Mouse (Mus musculus): ENCODE data around the gene Abcc12. TPM values are rescaled to one million over a fixed set of nuclear protein-coding genes. Genes with fewer than 3 reads are reported as not detected.

The Abcc12 gene
- polyA plus RNA-seq, 1 experiment from 2014 or later: 0.21 TPM

DNA sequence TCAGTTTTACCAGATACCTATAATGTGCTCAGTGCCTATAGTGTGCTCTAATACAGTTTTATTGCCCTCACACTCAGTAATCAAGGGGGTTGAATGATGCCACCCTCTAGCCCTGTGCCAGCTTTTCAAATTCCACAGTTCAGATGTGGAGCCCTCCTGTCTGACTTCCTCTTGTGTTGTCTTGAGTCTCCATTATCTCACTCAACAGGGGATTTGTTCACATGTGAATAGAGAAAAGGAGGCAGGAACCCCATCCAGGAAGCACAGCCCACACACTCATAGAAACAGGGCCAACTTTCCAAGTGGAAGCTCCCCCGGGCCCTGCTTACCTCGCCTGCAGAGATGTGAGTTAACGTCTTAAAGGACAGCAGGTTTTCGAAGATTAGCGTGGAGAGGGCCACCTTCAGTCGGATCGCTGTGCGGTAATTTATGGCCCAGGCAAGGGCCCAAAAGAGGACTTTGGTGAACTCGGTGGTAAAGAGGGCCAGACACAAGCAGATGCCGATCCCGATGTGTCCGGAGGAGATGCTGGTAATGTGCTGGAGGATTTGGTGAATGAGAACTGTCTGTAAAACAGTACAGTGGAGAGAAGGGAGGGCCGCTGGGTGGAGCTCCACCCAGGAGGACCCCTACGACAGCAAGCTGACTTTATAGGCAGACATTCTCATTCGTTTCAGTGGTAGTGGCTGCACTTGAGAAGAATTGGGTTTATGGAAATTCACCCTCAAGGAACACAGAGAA, 20.4 kb downstream of the Abcc12 start:
- Histone ChIP-seq H3K9ac (no peak overlapping the region), H3K4me2 (replicated peaks) (no peak overlapping the region), H3K4me3 (replicated peaks; ENCODE audit: low read length) (no peak overlapping the region), H3K4me1 (replicated peaks; ENCODE audit: control insufficient read depth, insufficient read depth, low read length) (no peaks in the 10 kb centered on the region), H3K27ac (no peak overlapping the region), H3K9me3 (ENCODE audit: control insufficient read depth, low read length) (no peaks in the 10 kb centered on the region), H3K36me3 (replicated peaks; ENCODE audit: control insufficient read depth, insufficient read depth) (no peaks in the 10 kb centered on the region), H3K27me3 (ENCODE audit: control insufficient read depth, insufficient read depth, low read length) (no peaks in the 10 kb centered on the region)
- no peak for DNase-seq (ENCODE audit: low spot score)
- 78% methylated on average over 15 of the region's 15 CpGs for WGBS
- no peak for ATAC-seq (ENCODE audit: low FRiP score)

GRCm38 (mm10) chr8:86557186-86558045, 23.1 kb downstream of the Abcc12 start:
- H3K9me3 ChIP-seq (ENCODE audit: control insufficient read depth, low read length): peaks cover 4% of the 10 kb centered on the region; the same call in 1 of the 2 replicates
- no peaks in the 10 kb centered on the region for H3K36me3 ChIP-seq (replicated peaks; ENCODE audit: control insufficient read depth, insufficient read depth)
- no peak for DNase-seq (ENCODE audit: low spot score)
- H3K4me2 ChIP-seq (replicated peaks): no peak overlapping the region
- 83% methylated on average over 15 of the region's 15 CpGs for WGBS
- no peak overlapping the region for H3K4me3 ChIP-seq (replicated peaks; ENCODE audit: low read length)
- H3K4me1 ChIP-seq (replicated peaks; ENCODE audit: control insufficient read depth, insufficient read depth, low read length): no peaks in the 10 kb centered on the region
- no peak overlapping the region for H3K9ac ChIP-seq
- no peaks in the 10 kb centered on the region for H3K27me3 ChIP-seq (ENCODE audit: control insufficient read depth, insufficient read depth, low read length)
- H3K27ac ChIP-seq: no peak overlapping the region
- no peak for ATAC-seq (ENCODE audit: low FRiP score)

DNA sequence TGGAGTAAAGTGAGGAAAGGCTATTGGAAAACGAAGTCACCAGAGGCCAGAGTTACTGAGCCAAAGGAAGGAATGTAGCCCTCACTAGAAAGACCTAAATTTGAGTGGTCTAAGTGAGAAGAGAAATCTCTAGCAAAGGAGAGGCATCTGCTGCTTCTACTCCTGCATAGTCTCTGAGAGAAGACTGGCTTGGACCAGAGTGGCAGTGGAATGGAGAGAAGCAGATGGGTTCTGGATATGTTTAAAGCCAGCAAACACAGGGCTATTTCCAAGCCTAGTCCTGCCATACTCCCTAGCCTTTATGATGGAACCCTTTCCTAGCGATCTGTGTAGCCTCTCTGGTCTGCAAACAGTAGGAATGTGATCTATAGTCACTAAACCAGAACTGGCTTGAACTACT, 24.9 kb downstream of the Abcc12 start:
- H3K4me3 ChIP-seq (replicated peaks; ENCODE audit: low read length): no peak overlapping the region
- H3K9ac ChIP-seq: no peak overlapping the region
- no peaks in the 10 kb centered on the region for H3K27me3 ChIP-seq (ENCODE audit: control insufficient read depth, insufficient read depth, low read length)
- no peak for DNase-seq (ENCODE audit: low spot score)
- no peak for ATAC-seq (ENCODE audit: low FRiP score)
- H3K4me2 ChIP-seq (replicated peaks): no peak overlapping the region
- H3K36me3 ChIP-seq (replicated peaks; ENCODE audit: control insufficient read depth, insufficient read depth): no peaks in the 10 kb centered on the region
- 92% methylated on average over 2 of the region's 2 CpGs for WGBS
- H3K4me1 ChIP-seq (replicated peaks; ENCODE audit: control insufficient read depth, insufficient read depth, low read length): no peaks in the 10 kb centered on the region
- peaks cover 4% of the 10 kb centered on the region; the same call in 1 of the 2 replicates for H3K9me3 ChIP-seq (ENCODE audit: control insufficient read depth, low read length)
- no peak overlapping the region for H3K27ac ChIP-seq

- Histone ChIP-seq H3K36me3 (replicated peaks; ENCODE audit: control insufficient read depth, insufficient read depth) (no peaks in the 10 kb centered on the region), H3K27ac (no peak overlapping the region), H3K4me3 (replicated peaks; ENCODE audit: low read length) (no peak overlapping the region), H3K9ac (no peak overlapping the region), H3K4me2 (replicated peaks) (no peak overlapping the region), H3K9me3 (ENCODE audit: control insufficient read depth, low read length) (peaks cover 4% of the 10 kb centered on the region; the same call in 1 of the 2 replicates), H3K4me1 (replicated peaks; ENCODE audit: control insufficient read depth, insufficient read depth, low read length) (no peaks in the 10 kb centered on the region), H3K27me3 (ENCODE audit: control insufficient read depth, insufficient read depth, low read length) (no peaks in the 10 kb centered on the region)
- WGBS: 86% methylated on average over 12 of the region's 12 CpGs
- no peak for DNase-seq (ENCODE audit: low spot score)
- no peak for ATAC-seq (ENCODE audit: low FRiP score)
Observed at GRCm38 (mm10) chr8:86554220-86554891, 26.1 kb downstream of the Abcc12 start.

- 85% methylated on average over 10 of the region's 10 CpGs for WGBS
- no peaks in the 10 kb centered on the region for H3K4me1 ChIP-seq (replicated peaks; ENCODE audit: control insufficient read depth, insufficient read depth, low read length)
- H3K4me3 ChIP-seq (replicated peaks; ENCODE audit: low read length): no peak overlapping the region
- peaks cover 4% of the 10 kb centered on the region; the same call in 1 of the 2 replicates for H3K9me3 ChIP-seq (ENCODE audit: control insufficient read depth, low read length)
- H3K4me2 ChIP-seq (replicated peaks): no peak overlapping the region
- no peak for ATAC-seq (ENCODE audit: low FRiP score)
- H3K27ac ChIP-seq: no peak overlapping the region
- no peaks in the 10 kb centered on the region for H3K36me3 ChIP-seq (replicated peaks; ENCODE audit: control insufficient read depth, insufficient read depth)
- no peak for DNase-seq (ENCODE audit: low spot score)
- H3K9ac ChIP-seq: no peak overlapping the region
- no peaks in the 10 kb centered on the region for H3K27me3 ChIP-seq (ENCODE audit: control insufficient read depth, insufficient read depth, low read length)
Observed at GRCm38 (mm10) chr8:86550516-86550915, 30.0 kb downstream of the Abcc12 start.

GRCm38 (mm10) chr8:86546001-86546400, 34.5 kb downstream of the Abcc12 start:
- DNase-seq (ENCODE audit: low spot score): no peak
- Histone ChIP-seq H3K9ac (no peak overlapping the region), H3K27me3 (ENCODE audit: control insufficient read depth, insufficient read depth, low read length) (no peaks in the 10 kb centered on the region), H3K27ac (no peak overlapping the region), H3K4me3 (replicated peaks; ENCODE audit: low read length) (no peak overlapping the region), H3K4me2 (replicated peaks) (no peak overlapping the region), H3K9me3 (ENCODE audit: control insufficient read depth, low read length) (no peaks in the 10 kb centered on the region), H3K36me3 (replicated peaks; ENCODE audit: control insufficient read depth, insufficient read depth) (no peaks in the 10 kb centered on the region), H3K4me1 (replicated peaks; ENCODE audit: control insufficient read depth, insufficient read depth, low read length) (no peaks in the 10 kb centered on the region)
- WGBS: 100% methylated on average over 1 of the region's 1 CpGs
- ATAC-seq (ENCODE audit: low FRiP score): no peak

- Histone ChIP-seq H3K27ac (no peak overlapping the region), H3K9ac (no peak overlapping the region), H3K27me3 (ENCODE audit: control insufficient read depth, insufficient read depth, low read length) (no peaks in the 10 kb centered on the region), H3K36me3 (replicated peaks; ENCODE audit: control insufficient read depth, insufficient read depth) (no peaks in the 10 kb centered on the region), H3K9me3 (ENCODE audit: control insufficient read depth, low read length) (no peaks in the 10 kb centered on the region), H3K4me1 (replicated peaks; ENCODE audit: control insufficient read depth, insufficient read depth, low read length) (peaks cover 3% of the 10 kb centered on the region; the same call in 1 of the 2 replicates), H3K4me2 (replicated peaks) (no peak overlapping the region), H3K4me3 (replicated peaks; ENCODE audit: low read length) (no peak overlapping the region)
- WGBS: 96% methylated on average over 6 of the region's 6 CpGs
- no peak for ATAC-seq (ENCODE audit: low FRiP score)
- DNase-seq (ENCODE audit: low spot score): no peak
Observed at GRCm38 (mm10) chr8:86540906-86541305, 39.6 kb downstream of the Abcc12 start.

DNA sequence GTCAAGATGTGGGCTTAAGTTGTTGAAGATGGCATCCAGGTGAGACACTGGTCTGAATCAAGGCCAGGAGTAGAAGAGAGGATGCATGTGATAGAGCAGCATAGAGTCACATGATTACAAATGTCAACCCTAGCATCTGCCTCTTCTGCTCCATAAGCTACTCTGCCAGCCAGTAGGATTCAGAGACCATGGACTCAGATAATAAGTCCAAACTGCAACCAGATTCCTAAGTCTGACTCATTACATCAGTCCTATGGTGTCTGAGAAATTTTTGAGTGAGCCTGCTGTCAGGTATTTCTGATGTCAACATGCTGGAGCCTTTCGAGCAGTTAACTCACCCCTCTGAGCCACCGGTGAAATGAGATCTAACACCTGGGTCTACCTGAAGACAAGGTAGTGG, 40.1 kb downstream of the Abcc12 start:
- Histone ChIP-seq H3K27ac (no peak overlapping the region), H3K9ac (no peak overlapping the region), H3K4me3 (replicated peaks; ENCODE audit: low read length) (no peak overlapping the region), H3K9me3 (ENCODE audit: control insufficient read depth, low read length) (no peaks in the 10 kb centered on the region), H3K4me2 (replicated peaks) (no peak overlapping the region), H3K27me3 (ENCODE audit: control insufficient read depth, insufficient read depth, low read length) (no peaks in the 10 kb centered on the region), H3K4me1 (replicated peaks; ENCODE audit: control insufficient read depth, insufficient read depth, low read length) (peaks cover 5% of the 10 kb centered on the region; the same call in 1 of the 2 replicates), H3K36me3 (replicated peaks; ENCODE audit: control insufficient read depth, insufficient read depth) (no peaks in the 10 kb centered on the region)
- WGBS: 98% methylated on average over 2 of the region's 2 CpGs
- DNase-seq (ENCODE audit: low spot score): no peak
- ATAC-seq (ENCODE audit: low FRiP score): no peak

DNA sequence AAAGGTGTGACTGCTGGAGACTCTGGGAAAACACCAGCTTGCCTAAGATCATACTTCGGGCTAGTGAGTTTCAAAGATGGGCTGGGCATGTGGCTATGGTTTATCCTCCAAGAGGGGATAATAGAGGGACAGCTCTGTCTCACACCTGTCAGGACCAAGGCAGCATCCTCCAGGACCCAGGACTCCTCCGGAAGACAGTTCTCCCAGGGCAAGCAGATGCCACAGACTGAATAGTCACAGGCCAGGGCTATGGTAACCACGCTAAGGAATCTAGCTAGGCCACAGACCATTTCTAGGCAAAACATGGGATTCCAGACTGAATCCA, 43.9 kb downstream of the Abcc12 start:
- Histone ChIP-seq H3K4me1 (replicated peaks; ENCODE audit: control insufficient read depth, insufficient read depth, low read length) (peaks cover 5% of the 10 kb centered on the region; the same call in 1 of the 2 replicates), H3K9me3 (ENCODE audit: control insufficient read depth, low read length) (no peaks in the 10 kb centered on the region), H3K9ac (no peak overlapping the region), H3K27ac (no peak overlapping the region), H3K36me3 (replicated peaks; ENCODE audit: control insufficient read depth, insufficient read depth) (no peaks in the 10 kb centered on the region), H3K4me3 (replicated peaks; ENCODE audit: low read length) (no peak overlapping the region), H3K27me3 (ENCODE audit: control insufficient read depth, insufficient read depth, low read length) (no peaks in the 10 kb centered on the region), H3K4me2 (replicated peaks) (no peak overlapping the region)
- DNase-seq (ENCODE audit: low spot score) (no peak), ATAC-seq (ENCODE audit: low FRiP score) (no peak)
- WGBS: 81% methylated on average over 3 of the region's 3 CpGs
